Mouse (Mus musculus) adrenal gland, adult 2 months (tissue): ENCODE results near the gene Plac1. TPM values are rescaled to one million over a fixed set of nuclear protein-coding genes. Genes with fewer than 3 reads are reported as not detected.
A peak's percentile ranks its signal among the peaks of the same experiment; 100 is the strongest.

Experiments
- DNase-seq: peaks from one replicate; pipeline ENCODE4 v3.0.0; 2021
- microRNA-seq, 2 experiments: library from miRNA; unstranded; fragments of <30 nt; microRNA quantifications; one replicate each; pipeline ENCODE4 v1.2.0; 2021
- polyA plus RNA-seq: library from polyadenylated mRNA; depleted of rRNA; stranded (reverse); fragments of >200 nt; gene quantifications from 2 replicates; pipeline ENCODE4 v1.2.3, GENCODE M21; 2012; rRNA removed
- total RNA-seq, 2 experiments: library from RNA; stranded (reverse); gene quantifications; 2 replicates each; pipeline ENCODE4 v1.2.3; 2021

Gene Plac1
- total and polyA plus RNA-seq, 3 experiments, result not detected

DNA sequence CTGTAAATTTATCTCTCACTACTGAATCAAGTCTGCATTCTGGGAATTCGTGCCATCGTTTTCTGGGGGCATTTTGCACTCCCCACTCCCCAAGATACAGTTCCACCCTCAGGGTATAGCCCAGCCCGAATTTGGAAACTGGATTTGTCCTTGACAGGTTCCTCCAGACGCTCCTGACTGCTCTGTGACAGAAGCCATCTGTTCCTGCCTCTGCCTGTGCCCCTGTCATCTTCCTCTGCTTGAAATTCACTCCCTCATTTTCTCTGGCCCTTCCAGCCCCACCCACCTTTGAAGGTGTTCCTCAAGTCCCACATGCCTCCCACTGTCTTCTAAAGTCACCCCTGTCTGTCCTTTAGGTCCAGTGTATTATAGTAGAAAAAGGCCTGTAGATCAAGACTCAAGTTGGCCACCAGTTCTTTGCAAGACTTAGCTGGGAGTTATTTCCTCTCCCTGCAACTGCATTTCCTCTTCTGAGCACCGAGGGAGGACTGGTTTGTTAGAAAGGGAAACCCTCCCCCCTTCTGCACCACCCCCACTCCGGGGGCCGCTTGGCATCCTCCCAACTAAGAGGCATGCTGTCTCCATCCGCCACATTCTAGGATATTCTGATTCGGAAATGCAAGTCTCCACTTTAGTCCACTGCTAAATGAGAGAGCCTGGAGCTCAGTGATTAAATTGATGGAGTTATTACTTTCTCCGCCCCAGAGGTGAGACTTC, 194.6 kb downstream of the Plac1 start:
- DNase-seq, result no peak

DNA sequence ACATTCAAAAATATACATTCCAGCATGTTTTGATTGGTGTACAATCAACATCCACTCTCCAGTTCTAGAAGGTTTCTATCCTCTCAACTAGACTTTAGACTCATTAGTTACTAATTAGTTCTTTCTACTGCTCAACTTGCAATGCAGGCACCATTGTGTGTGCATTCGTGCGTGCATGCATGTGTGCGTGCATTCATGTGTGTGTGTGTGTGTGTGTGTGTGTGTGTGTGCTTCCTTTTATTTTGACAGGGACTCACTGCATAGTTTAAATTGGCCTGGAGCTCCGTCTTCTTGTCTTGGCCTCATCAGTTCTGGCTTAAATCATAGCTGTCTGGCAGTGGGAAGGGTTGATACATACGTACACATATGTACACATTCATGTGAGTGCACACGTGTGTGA, 198.9 kb downstream of the Plac1 start:
- DNase-seq, result no peak

DNA sequence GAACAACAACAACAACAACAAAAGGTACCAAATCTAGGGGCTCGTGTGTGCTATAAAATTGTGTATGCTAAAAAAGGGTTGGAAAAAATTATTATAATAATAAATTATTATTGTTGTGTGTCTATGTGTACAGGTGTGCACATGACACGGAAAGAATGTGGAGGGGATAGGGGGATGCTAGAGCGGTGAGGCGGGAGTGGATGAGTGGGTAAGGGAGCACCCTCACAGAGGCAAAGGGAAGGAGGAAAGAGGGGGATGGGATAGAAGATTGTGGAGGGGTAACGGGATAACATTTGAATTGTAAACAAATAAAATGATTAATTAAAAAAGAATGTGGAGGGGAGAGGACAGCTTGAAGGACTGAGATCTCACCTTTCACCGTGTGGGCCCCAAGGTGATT, 199.8 kb downstream of the Plac1 start:
- DNase-seq, result no peak

DNA sequence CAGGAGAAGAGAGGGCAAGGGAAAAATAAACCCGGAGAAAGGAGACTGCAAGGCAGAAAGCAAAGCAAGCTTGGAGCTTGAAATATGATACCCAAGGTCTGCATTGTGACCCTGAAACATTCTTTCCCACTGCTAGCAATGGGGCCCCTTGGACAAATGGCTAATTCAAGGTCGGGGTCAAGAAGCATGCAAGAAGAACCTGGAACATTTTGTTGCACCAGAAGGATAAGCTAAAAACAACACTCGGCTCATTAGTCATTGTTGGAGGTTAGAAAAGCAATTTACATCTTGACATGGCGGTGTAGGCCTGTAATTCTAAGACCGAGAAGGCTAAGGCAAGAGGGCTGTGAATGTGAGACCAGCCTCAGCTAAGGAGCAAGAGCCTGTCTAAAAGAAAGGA, 200.3 kb downstream of the Plac1 start:
- peak; percentile 40 for DNase-seq

DNA sequence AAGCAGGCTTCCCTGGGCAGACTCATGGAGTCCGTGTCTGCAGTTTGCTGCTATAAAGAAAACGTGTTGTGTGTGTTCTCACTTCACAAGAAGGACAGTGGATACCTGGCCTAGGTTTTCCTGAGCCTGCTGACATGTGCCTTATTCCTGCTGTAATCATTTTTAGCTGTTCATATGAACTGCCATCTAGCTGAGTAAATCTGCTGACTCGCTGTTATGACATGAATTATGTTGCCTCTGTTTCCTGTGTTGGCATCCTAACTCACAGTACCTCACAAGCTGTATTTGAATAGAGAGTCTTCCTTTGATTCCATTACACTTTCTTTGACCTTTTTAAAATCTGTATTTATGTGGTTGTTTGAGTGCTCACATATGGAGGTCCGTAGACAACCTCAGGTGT, 201.7 kb downstream of the Plac1 start:
- peak; percentile 11 for DNase-seq

DNA sequence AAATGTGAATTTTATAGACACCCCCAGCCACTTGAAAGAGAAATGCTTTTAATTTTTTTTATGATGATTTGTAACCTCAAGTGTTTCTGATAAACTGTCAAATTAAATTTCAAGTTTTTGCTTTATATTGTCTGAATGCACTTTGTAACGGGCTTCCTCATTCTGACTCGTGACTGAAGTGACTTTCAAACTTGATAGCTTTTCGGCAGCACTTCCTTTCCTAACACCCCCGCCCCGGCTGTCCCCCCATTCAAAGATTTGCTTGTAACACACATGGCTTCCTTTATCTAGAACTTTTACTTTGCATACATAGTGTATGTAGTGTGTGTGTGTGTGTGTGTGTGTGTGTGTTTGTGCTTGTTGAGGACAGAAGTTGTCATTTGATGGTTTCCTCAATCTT, 210.4 kb downstream of the Plac1 start:
- DNase-seq, result no peak

DNA sequence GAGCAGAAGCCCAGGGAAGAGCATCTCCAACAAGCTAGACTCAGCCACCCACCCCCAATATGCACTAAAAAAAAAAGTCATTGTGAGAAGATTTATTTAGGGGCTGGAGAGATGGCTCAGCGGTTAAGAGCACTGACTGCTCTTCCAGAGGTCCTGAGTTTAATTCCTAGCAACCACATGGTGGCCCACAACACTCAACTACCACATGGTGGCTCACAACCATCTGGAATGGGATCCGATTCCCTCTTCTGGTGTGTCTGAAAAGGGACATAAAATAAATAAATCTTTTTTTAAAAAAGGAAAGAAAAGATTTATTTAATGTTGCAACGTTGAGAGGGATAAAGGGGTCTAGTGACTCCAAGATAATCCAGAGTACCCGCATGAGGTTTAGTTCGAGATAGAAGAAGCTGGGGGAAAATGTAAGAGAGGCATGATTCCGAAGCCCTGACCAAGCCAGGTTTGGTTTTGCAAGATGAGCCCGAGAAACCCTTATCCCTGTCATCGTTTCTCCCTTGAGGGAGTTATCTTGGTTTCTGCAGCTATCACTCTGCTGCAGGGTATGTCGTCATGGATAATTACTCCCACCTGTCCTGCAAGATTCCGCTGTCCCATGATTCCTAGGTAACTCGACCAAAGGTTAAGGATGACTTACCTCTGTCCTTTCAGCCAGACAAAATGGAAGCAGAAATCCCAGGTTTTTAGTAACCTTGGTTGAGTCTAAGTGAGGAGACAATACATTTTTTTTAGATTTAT, 214.3 kb downstream of the Plac1 start:
- DNase-seq, result no peak

DNA sequence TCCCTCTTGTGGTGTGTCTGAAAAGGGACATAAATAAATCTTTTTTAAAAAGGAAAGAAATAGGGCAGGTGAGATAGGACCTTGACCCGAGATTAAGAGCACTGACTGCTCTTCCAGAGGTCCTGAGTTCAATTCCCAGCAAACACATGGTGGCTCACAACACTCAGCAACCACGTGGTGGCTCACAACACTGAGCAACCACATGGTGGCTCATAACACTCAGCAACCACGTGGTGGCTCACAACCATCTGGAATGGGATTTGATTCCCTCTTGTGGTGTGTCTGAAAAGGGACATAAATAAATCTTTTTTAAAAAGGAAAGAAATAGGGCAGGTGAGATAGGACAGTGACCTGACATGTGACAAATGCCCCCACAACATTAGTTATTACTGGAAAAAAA, 215.6 kb downstream of the Plac1 start:
- DNase-seq, result peak; percentile 38

DNA sequence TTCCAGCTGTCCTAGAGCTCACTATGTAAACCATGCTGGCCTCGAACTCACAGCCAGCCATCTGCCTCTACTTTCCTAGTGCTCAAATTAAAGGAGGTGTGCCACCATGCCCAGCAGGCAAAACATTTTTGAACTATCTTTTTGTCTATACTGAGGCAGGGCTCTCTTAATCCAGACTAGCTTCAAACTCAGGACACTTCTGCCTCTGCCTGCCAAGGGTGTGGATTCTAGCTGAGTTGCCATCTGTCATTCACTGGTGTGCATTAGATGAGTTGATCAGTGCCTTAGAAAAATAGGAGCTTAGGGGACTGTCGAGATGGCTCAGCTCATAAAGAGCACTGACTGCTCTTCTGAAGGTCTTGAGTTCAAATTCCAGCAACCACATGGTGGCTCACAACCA, 216.9 kb downstream of the Plac1 start:
- DNase-seq, result no peak

Small RNA genes lying within 50 kb of the gene (microRNA-seq; reads per million reads assigned to microRNA genes)
- gene Mir322, result 9,023 to 13,875 reads per million in 2 experiments
- 1,924 to 1,958 reads per million in 2 experiments for gene Mir351
- gene Mir450-1, result 6.1 to 7.9 reads per million in 2 experiments
- 9.1 to 23.1 reads per million in 2 experiments for gene Mir450-2
- gene Mir450b, result 35.6 to 67.0 reads per million in 2 experiments
- gene Mir503, result 194 to 210 reads per million in 2 experiments
- gene Mir542, result 250 to 342 reads per million in 2 experiments

Other genes with a start within 250 kb of the Plac1 start
- 1 to 10 TPM; 7.6 to 8.1 TPM for gene Fam122b, start 29.7 kb upstream of the Plac1 start, total RNA-seq
- 1.9 and 2.6 TPM in 2 replicates for gene Fam122b, start 29.7 kb upstream of the Plac1 start, polyA plus RNA-seq
- not detected for gene Fam122c, start 33.3 kb upstream of the Plac1 start, total RNA-seq
- gene Fam122c, start 33.3 kb upstream of the Plac1 start, polyA plus RNA-seq, result not detected in 2 replicates
- gene Mospd1, start 130.4 kb upstream of the Plac1 start, total RNA-seq, result 10 to 100 TPM; 18.4 to 25.8 TPM
- 0.27 and 0.42 TPM in 2 replicates for gene Mospd1, start 130.4 kb upstream of the Plac1 start, polyA plus RNA-seq
- gene Etd, start 194.8 kb upstream of the Plac1 start, total RNA-seq, result not detected
- gene Etd, start 194.8 kb upstream of the Plac1 start, polyA plus RNA-seq, result not detected in 2 replicates